Mouse (Mus musculus): ENCODE measurements around the gene Smim5. TPM values are rescaled to one million over a fixed set of nuclear protein-coding genes. Genes with fewer than 3 reads are reported as not detected.

The Smim5 gene
- polyA plus RNA-seq, 1 experiment, result 5.7 TPM

- WGBS, result 83% methylated on average over 5 of the region's 5 CpGs
Measured at GRCm38 (mm10) chr11:115918637-115919036, 18.9 kb downstream of the Smim5 start.

GRCm38 (mm10) chr11:115919073-115919472 lies 19.3 kb downstream of the Smim5 start:
- no peak overlapping the region for H3K4me3 ChIP-seq (ENCODE audit: extremely low read depth, insufficient read depth, insufficient read length)
- WGBS, result 94% methylated on average over 5 of the region's 5 CpGs
- H3K36me3 ChIP-seq (ENCODE audit: control insufficient read depth, insufficient read depth, low read length), result peaks cover 15% of the 10 kb centered on the region
- H3K27ac ChIP-seq (ENCODE audit: insufficient read depth, low read length), result no peak overlapping the region
- H3K27me3 ChIP-seq (ENCODE audit: control insufficient read depth, insufficient read depth, low read length), result no peaks in the 10 kb centered on the region
- DNase-seq (ENCODE audit: low read depth in 1 of 2, low spot score in 2 of 2), result no peak
- TF ChIP-seq POLR2A (IDR thresholded peaks at IDR 0.05; ENCODE audit: low read depth, low read length), result no peak
- no peak for TF ChIP-seq CTCF (IDR thresholded peaks at IDR 0.05; ENCODE audit: extremely low read depth, insufficient read depth, insufficient read length, insufficient replicate concordance)
- H3K4me1 ChIP-seq (ENCODE audit: control insufficient read depth, insufficient read depth, insufficient read length), result no peaks in the 10 kb centered on the region

More at GRCm38 (mm10) chr11:115918637-115919036, 18.9 kb downstream of the Smim5 start:
- no peaks in the 10 kb centered on the region for H3K27me3 ChIP-seq (ENCODE audit: control insufficient read depth, insufficient read depth, low read length)
- H3K4me1 ChIP-seq (ENCODE audit: control insufficient read depth, insufficient read depth, insufficient read length), result no peaks in the 10 kb centered on the region
- no peak overlapping the region for H3K4me3 ChIP-seq (ENCODE audit: extremely low read depth, insufficient read depth, insufficient read length)
- DNase-seq (ENCODE audit: low read depth in 1 of 2, low spot score in 2 of 2), result no peak
- TF ChIP-seq POLR2A (IDR thresholded peaks at IDR 0.05; ENCODE audit: low read depth, low read length) (no peak), CTCF (IDR thresholded peaks at IDR 0.05; ENCODE audit: extremely low read depth, insufficient read depth, insufficient read length, insufficient replicate concordance) (no peak)
- H3K27ac ChIP-seq (ENCODE audit: insufficient read depth, low read length), result no peak overlapping the region
- peaks cover 15% of the 10 kb centered on the region for H3K36me3 ChIP-seq (ENCODE audit: control insufficient read depth, insufficient read depth, low read length)

- peak in 1 of 2 experiments; percentile 61 for DNase-seq (ENCODE audit: low read depth in 1 of 2, low spot score in 2 of 2)
- H3K4me1 ChIP-seq (ENCODE audit: control insufficient read depth, insufficient read depth, insufficient read length), result no peaks in the 10 kb centered on the region
- TF ChIP-seq POLR2A (IDR thresholded peaks at IDR 0.05; ENCODE audit: low read depth, low read length) (no peak), CTCF (IDR thresholded peaks at IDR 0.05; ENCODE audit: extremely low read depth, insufficient read depth, insufficient read length, insufficient replicate concordance) (peak; percentile 65; the same call in 1 of the 2 replicates)
- WGBS, result 38% methylated on average over 6 of the region's 6 CpGs
- no peaks in the 10 kb centered on the region for H3K27me3 ChIP-seq (ENCODE audit: control insufficient read depth, insufficient read depth, low read length)
- no peak overlapping the region for H3K4me3 ChIP-seq (ENCODE audit: extremely low read depth, insufficient read depth, insufficient read length)
- no peak overlapping the region for H3K27ac ChIP-seq (ENCODE audit: insufficient read depth, low read length)
- peaks cover 15% of the 10 kb centered on the region for H3K36me3 ChIP-seq (ENCODE audit: control insufficient read depth, insufficient read depth, low read length)
Measured at GRCm38 (mm10) chr11:115920110-115920818, 20.5 kb downstream of the Smim5 start.

GRCm38 (mm10) chr11:115921986-115922385 lies 22.2 kb downstream of the Smim5 start:
- no peak overlapping the region for H3K4me3 ChIP-seq (ENCODE audit: extremely low read depth, insufficient read depth, insufficient read length)
- no peak for DNase-seq (ENCODE audit: low read depth in 1 of 2, low spot score in 2 of 2)
- H3K27ac ChIP-seq (ENCODE audit: insufficient read depth, low read length), result no peak overlapping the region
- peaks cover 7% of the 10 kb centered on the region; the same call in 1 of the 2 replicates for H3K36me3 ChIP-seq (ENCODE audit: control insufficient read depth, insufficient read depth, low read length)
- no peaks in the 10 kb centered on the region for H3K4me1 ChIP-seq (ENCODE audit: control insufficient read depth, insufficient read depth, insufficient read length)
- H3K27me3 ChIP-seq (ENCODE audit: control insufficient read depth, insufficient read depth, low read length), result no peaks in the 10 kb centered on the region
- WGBS, result 97% methylated on average over 1 of the region's 1 CpGs
- TF ChIP-seq CTCF (IDR thresholded peaks at IDR 0.05; ENCODE audit: extremely low read depth, insufficient read depth, insufficient read length, insufficient replicate concordance) (no peak), POLR2A (IDR thresholded peaks at IDR 0.05; ENCODE audit: low read depth, low read length) (no peak)

DNA sequence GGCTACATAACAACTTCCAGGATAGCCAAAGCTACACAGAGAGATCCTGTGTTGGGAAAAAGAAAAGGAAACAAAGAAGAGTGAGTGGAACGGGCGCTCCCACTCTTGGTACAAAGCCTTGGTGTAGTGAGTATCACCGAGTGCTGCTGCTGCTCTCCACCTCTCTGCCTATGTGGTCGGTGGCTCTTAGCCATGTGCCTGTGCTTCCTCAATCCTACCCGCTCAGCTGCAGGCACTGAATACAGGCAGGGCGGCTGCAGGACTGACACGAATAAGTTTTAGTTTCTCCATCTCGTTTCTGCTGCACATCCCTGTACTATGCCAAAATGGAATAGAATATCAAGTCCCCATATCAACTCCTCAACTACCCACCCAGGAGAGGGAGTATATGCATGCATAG lies 29.3 kb downstream of the Smim5 start:
- no peaks in the 10 kb centered on the region for H3K27me3 ChIP-seq (ENCODE audit: control insufficient read depth, insufficient read depth, low read length)
- H3K27ac ChIP-seq (ENCODE audit: insufficient read depth, low read length), result peak overlapping the region; percentile 81
- no peaks in the 10 kb centered on the region for H3K36me3 ChIP-seq (ENCODE audit: control insufficient read depth, insufficient read depth, low read length)
- H3K4me1 ChIP-seq (ENCODE audit: control insufficient read depth, insufficient read depth, insufficient read length), result peaks cover 14% of the 10 kb centered on the region
- peak in 1 of 2 experiments; percentile 52 for DNase-seq (ENCODE audit: low read depth in 1 of 2, low spot score in 2 of 2)
- TF ChIP-seq POLR2A (IDR thresholded peaks at IDR 0.05; ENCODE audit: low read depth, low read length) (no peak), CTCF (IDR thresholded peaks at IDR 0.05; ENCODE audit: extremely low read depth, insufficient read depth, insufficient read length, insufficient replicate concordance) (no peak)
- no peak overlapping the region for H3K4me3 ChIP-seq (ENCODE audit: extremely low read depth, insufficient read depth, insufficient read length)
- WGBS, result 43% methylated on average over 8 of the region's 8 CpGs

DNA sequence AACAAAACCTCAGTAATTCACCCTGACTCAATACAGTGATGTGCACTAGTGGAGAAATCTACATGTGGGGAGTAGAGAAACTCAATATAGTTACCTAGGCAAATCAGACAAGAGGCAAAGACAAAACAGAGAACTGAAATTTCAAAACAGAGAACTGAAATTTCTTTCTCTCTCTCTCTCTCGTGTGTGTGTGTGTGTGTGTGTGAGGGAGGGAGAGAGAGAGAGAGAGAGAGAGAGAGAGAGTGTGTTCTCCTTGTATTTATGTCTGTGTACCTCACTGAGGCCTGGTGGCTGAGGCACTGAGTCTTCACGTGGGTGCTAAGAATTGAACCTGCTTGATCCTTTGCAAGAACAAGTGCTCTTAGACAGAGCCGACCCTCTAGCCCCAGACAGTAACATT lies 30.1 kb downstream of the Smim5 start:
- Histone ChIP-seq H3K4me1 (ENCODE audit: control insufficient read depth, insufficient read depth, insufficient read length) (peaks cover 14% of the 10 kb centered on the region), H3K4me3 (ENCODE audit: extremely low read depth, insufficient read depth, insufficient read length) (no peak overlapping the region), H3K27me3 (ENCODE audit: control insufficient read depth, insufficient read depth, low read length) (no peaks in the 10 kb centered on the region), H3K36me3 (ENCODE audit: control insufficient read depth, insufficient read depth, low read length) (no peaks in the 10 kb centered on the region), H3K27ac (ENCODE audit: insufficient read depth, low read length) (peak overlapping the region; percentile 83)
- 24% methylated on average over 3 of the region's 3 CpGs for WGBS
- TF ChIP-seq CTCF (IDR thresholded peaks at IDR 0.05; ENCODE audit: extremely low read depth, insufficient read depth, insufficient read length, insufficient replicate concordance) (no peak), POLR2A (IDR thresholded peaks at IDR 0.05; ENCODE audit: low read depth, low read length) (no peak)
- DNase-seq (ENCODE audit: low read depth in 1 of 2, low spot score in 2 of 2), result peak; percentile 17 to 64

GRCm38 (mm10) chr11:115931235-115931634 lies 31.5 kb downstream of the Smim5 start:
- H3K4me1 ChIP-seq (ENCODE audit: control insufficient read depth, insufficient read depth, insufficient read length), result peaks cover 14% of the 10 kb centered on the region
- DNase-seq (ENCODE audit: low read depth in 1 of 2, low spot score in 2 of 2), result no peak
- WGBS, result 45% methylated on average over 3 of the region's 3 CpGs
- H3K27me3 ChIP-seq (ENCODE audit: control insufficient read depth, insufficient read depth, low read length), result no peaks in the 10 kb centered on the region
- TF ChIP-seq CTCF (IDR thresholded peaks at IDR 0.05; ENCODE audit: extremely low read depth, insufficient read depth, insufficient read length, insufficient replicate concordance) (no peak), POLR2A (IDR thresholded peaks at IDR 0.05; ENCODE audit: low read depth, low read length) (no peak)
- 0 out of 2 replicates have a peak overlapping the region, but pooled peaks have one; percentile 10 for H3K27ac ChIP-seq (ENCODE audit: insufficient read depth, low read length)
- no peak overlapping the region for H3K4me3 ChIP-seq (ENCODE audit: extremely low read depth, insufficient read depth, insufficient read length)
- no peaks in the 10 kb centered on the region for H3K36me3 ChIP-seq (ENCODE audit: control insufficient read depth, insufficient read depth, low read length)

Measured in spleen, adult 2 months (tissue).